Mouse (Mus musculus) left cerebral cortex, adult 18-20 months (tissue): ENCODE data around the gene Olfr1057. TPM values are rescaled to one million over a fixed set of nuclear protein-coding genes. Genes with fewer than 3 reads are reported as not detected.
"Not testable (repeated sequence)": the region's sequence is repeated elsewhere in the genome, so short reads cannot be mapped to it uniquely, and the experiment has no call there.

Experiments used
- DNase-seq, 2 experiments: peaks; one replicate each; pipeline ENCODE4 v3.0.0; 2021 to 2022; ENCODE audit warnings: low spot score in 2 of 2, mixed read lengths in 1 of 2
- long read RNA-seq, 2 experiments: library from polyadenylated mRNA; stranded (forward); transcript quantifications; one replicate each; pipeline ENCODE4 v2.0.0; 2021
- total RNA-seq, 2 experiments: library from RNA; stranded (reverse); gene quantifications; 2 replicates each; pipeline ENCODE4 v1.2.3; 2021

Gene Olfr1057
- total RNA-seq, result not detected
- long read RNA-seq, experiment 1, result 0 reads
- long read RNA-seq, experiment 2, result 0 reads

DNA sequence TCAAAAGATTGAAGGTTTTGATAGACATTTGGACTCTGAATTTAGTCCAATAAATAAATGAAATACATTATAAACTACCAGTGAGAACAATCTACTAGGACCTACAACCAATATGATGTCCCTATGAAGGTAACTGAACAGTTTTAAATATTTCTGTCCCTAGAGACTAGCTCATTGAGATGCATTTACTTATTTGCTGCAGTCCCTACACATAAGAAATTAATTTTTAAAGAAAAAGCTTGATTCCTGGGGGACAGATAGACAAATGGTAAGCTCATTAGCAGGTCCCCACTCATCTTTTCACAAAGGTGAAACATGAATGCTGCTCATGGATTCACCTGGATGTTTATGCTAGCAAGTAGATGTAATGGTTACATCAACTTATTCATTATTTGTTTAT is at the start of gene Olfr1057:
TSS of gene Olfr1057 (minus strand) at position 101 of the 400 bp plus-strand sequence.
- no peak for DNase-seq

DNA sequence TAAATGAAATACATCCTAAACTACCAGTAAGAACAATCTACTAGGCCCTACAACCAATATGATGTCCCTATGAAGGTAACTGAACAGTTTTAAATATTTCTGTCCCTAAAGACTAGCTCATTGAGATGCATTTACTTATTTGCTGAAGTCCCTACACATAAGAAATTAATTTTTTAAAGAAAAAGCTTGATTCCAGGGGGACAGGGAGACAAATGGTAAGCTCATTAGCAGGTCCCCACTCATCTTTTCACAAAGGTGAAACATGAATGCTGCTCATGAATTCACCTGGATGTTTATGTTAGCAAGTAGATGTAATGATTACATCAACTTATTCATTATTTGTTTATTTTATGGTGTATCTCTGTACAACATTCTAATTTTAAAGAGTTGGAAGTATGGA is 48.5 kb upstream of the Olfr1057 start, which contains the start of gene Olfr1062:
TSS of gene Olfr1062 (minus strand) at position 101 of the 400 bp plus-strand sequence.
- not testable (repeated sequence) for DNase-seq

DNA sequence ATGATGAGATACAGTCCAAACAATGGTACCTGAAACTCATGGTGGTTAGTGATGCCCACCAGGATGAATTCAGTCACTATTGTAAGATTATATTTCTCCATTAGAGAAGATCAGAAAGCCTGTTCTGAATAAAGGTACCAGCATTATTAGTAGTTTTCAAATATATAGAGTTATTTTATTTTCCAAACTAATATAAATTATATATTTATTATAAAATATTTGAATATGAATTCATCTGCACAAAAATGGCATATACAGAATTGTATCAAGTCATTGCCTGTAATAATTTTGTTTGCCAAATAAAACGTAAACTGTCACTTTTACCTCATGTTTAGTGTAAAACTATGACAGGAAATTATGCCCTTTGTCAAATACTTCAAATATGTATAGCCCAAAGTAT is 35.8 kb upstream of the Olfr1057 start, which contains the start of gene Olfr1061:
TSS of gene Olfr1061 (minus strand) at position 101 of the 400 bp plus-strand sequence.
- no peak for DNase-seq

DNA sequence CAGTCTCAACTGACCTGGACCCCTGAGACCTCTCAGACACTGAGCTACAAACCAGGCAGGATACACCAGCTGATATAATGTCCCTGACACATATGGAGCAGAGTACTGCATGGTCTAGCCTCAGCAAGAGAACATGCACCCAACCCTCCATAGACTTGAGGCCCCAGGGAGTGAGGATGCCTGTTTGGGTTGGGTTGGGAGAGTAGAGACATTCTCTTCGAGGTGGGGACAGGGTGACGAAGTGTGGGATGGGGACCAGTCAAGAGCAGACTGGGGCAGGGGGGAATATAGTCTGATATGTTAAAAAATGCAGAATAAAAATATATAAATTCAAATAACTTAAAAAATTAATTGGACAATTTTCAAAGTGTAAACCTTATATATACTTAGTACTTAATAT is 16.9 kb upstream of the Olfr1057 start:
- no peak for DNase-seq

DNA sequence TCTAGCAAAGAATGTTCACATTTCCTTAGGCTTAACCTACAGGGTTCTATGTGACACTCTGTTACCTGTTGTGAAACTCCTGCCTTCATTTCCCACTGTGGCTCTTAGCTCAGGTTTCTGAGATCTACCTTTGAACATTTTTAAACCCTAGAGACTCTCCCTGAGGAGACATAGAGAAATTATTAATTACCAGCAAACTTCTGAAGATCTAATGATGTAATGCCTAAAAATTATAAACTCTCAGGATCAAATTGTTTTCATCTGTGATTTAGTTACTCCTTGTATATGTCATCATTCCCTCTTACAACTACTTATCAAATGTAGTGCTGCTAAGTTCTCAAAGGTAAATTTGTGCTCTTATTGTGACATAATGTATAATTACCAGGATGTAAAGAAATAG is 10.3 kb upstream of the Olfr1057 start, which contains the start of gene Olfr1058:
TSS of gene Olfr1058 (minus strand) at position 101 of the 400 bp plus-strand sequence.
- DNase-seq, result not testable (repeated sequence)

DNA sequence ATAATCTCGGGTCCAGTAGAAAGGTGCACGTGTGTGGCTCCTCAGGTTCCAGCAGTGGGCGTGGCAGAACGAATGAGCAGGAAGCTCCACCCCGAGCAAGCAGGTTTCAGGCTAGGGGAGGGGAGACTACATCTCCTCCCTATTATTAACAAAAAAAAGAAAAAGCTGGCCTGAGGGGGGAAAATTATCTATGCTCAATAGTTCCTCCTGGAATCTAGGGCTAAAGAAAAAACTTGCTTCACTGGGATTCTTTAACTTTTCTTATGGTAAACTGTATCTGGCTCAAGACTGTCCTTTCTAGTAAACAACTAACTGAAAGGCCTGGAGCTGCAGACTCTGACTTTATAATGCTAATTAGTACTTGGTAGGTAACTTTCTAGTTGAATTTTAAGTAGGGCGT is 11.9 kb downstream of the Olfr1057 start:
- DNase-seq, result not testable (repeated sequence)

DNA sequence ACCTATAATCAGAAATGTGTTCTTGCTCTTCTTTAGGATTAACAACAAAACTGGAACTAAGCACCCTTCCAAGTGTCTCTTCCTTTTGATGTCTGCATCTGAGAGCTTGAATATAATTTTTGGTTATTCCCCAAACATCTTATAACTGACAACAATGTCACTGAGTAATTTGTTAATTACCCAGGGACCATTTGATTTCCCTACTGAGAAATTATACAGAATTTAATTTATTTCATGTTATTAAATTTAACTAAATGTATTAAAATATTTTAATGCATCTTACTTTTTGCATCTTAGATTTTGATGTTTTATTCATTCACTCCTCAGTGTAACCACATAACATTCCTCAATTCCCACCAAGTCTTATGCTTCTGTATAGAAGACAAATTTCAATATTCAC is 15.8 kb downstream of the Olfr1057 start, which contains the start of gene Olfr1056:
TSS of gene Olfr1056 (minus strand) at position 101 of the 400 bp plus-strand sequence.
- no peak for DNase-seq

DNA sequence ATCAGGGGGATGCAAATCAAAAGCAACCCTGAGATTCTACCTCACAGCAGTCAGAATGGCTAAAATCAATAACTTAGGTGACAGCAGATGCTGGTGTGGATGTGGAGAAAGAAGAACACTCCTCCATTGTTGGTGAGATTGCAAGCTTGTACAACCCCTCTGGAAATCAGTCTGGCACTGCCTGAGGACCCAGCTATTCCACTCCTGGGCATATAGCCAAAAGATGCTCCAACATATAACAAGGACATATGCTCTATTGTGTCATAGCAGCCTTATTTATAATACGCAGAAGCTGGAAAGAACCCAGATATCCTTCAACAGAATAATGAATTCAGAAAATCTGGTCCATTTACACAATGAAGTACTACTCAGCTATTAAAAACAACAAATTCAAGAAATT is 26.4 kb downstream of the Olfr1057 start:
- not testable (repeated sequence) for DNase-seq

DNA sequence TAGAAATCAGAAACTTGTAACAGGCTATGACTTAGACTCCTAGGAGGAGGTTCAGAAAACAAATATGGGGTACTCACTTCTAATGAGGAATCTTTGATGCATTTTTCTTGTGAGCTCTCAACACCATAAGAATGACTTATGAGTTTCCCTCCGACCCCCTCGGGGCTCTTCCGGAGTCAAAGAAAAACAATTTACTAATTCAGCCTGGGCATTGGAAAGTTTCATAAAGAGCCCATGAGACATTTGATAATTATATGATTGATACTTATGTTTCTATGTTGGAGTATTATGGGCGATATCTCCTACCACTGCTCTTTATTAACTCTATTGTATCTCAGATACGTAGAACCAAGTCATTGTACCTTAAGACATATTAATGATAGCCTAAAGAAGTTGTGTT is 28.0 kb downstream of the Olfr1057 start, which contains the start of gene Olfr1055:
TSS of gene Olfr1055 (minus strand) at position 101 of the 400 bp plus-strand sequence.
- DNase-seq, result no peak

DNA sequence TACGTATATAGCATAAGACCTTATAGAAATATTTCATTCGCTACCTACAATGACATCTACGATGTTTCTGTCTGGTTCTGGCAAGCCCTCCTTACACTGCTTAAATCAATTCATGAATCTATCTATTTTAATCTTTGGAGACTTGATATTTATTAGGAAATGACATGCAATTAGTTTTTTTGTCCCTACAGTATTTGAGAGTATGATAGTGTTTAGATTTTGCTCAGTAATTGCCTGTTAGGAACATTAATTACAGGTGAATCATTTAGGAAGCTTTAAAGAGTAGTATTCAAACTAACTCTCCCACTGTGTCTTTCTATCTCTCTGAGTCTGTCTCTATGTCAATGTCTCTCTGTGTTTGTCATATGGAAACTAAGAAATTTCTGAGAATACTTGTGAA is 42.9 kb downstream of the Olfr1057 start, which contains the start of gene Olfr1054:
TSS of gene Olfr1054 (minus strand) at position 101 of the 400 bp plus-strand sequence.
- no peak for DNase-seq

Other genes with a start within 250 kb of the Olfr1057 start
- gene Olfr1039, start 242.5 kb downstream of the Olfr1057 start, total RNA-seq, result not detected
- not detected for gene Olfr1040, start 231.7 kb downstream of the Olfr1057 start, total RNA-seq
- gene Olfr1042, start 216.6 kb downstream of the Olfr1057 start, total RNA-seq, result not detected
- gene Olfr1043, start 210.9 kb downstream of the Olfr1057 start, total RNA-seq, result not detected
- not detected for gene Olfr1044, start 200.6 kb downstream of the Olfr1057 start, total RNA-seq
- gene Olfr52, start 192.7 kb downstream of the Olfr1057 start, total RNA-seq, result not detected
- not detected for gene Olfr1045, start 175.4 kb downstream of the Olfr1057 start, total RNA-seq
- gene Olfr1046, start 159.1 kb downstream of the Olfr1057 start, total RNA-seq, result not detected
- gene Olfr1047, start 147.0 kb downstream of the Olfr1057 start, total RNA-seq, result not detected
- gene Olfr1048, start 138.1 kb downstream of the Olfr1057 start, total RNA-seq, result not detected
- gene Olfr1049, start 120.1 kb downstream of the Olfr1057 start, total RNA-seq, result not detected
- gene Olfr1051, start 99.3 kb downstream of the Olfr1057 start, total RNA-seq, result not detected
- not detected for gene Olfr1052, start 85.9 kb downstream of the Olfr1057 start, total RNA-seq
- gene Olfr1053, start 63.1 kb downstream of the Olfr1057 start, total RNA-seq, result not detected
- not detected for gene Olfr1054, start 43.0 kb downstream of the Olfr1057 start, total RNA-seq
- not detected for gene Olfr1055, start 28.1 kb downstream of the Olfr1057 start, total RNA-seq
- gene Olfr1056, start 15.9 kb downstream of the Olfr1057 start, total RNA-seq, result not detected
- not detected for gene Olfr1058, start 10.2 kb upstream of the Olfr1057 start, total RNA-seq
- not detected for gene Olfr1061, start 35.7 kb upstream of the Olfr1057 start, total RNA-seq
- gene Olfr1062, start 48.4 kb upstream of the Olfr1057 start, total RNA-seq, result not detected
- not detected for gene Olfr1065, start 72.2 kb upstream of the Olfr1057 start, total RNA-seq
- gene Olfr1066, start 77.9 kb upstream of the Olfr1057 start, total RNA-seq, result not detected
- gene Olfr228, start 109.0 kb upstream of the Olfr1057 start, total RNA-seq, result not detected
- not detected for gene Olfr1076, start 130.1 kb upstream of the Olfr1057 start, total RNA-seq
- gene Olfr1079, start 164.1 kb upstream of the Olfr1057 start, total RNA-seq, result not detected
- not detected for gene Olfr1080, start 179.8 kb upstream of the Olfr1057 start, total RNA-seq
- gene Olfr1082, start 220.6 kb upstream of the Olfr1057 start, total RNA-seq, result not detected